Mouse (Mus musculus) embryonic facial prominence, embryonic 13.5 days (tissue): ENCODE data around the gene Pum1. TPM values are rescaled to one million over a fixed set of nuclear protein-coding genes. Genes with fewer than 3 reads are reported as not detected.
A peak's percentile ranks its signal among the peaks of the same experiment; 100 is the strongest.
"Not testable (repeated sequence)": the region's sequence is repeated elsewhere in the genome, so short reads cannot be mapped to it uniquely, and the experiment has no call there.

Experiments
- ATAC-seq: fragments of 200-750 bp; cut with Nextera tagmentation; 2 replicates; pipeline ENCODE4 v1.8.0; 2017; ENCODE audit warnings: low read depth; ENCODE audit not compliant: insufficient number of reproducible peaks, insufficient read depth, low FRiP score, low TSS enrichment
- H3K27ac ChIP-seq: fragments of 300-500 bp; sonication (generic); 2 replicates; pipeline ENCODE4 v1.5.1; 2015; ENCODE audit warnings: moderate library complexity, mild to moderate bottlenecking, inconsistent platforms
- H3K27me3 ChIP-seq: fragments of 300-500 bp; sonication (generic); 2 replicates; pipeline ENCODE4 v1.6.1; 2015; ENCODE audit warnings: mild to moderate bottlenecking, inconsistent platforms
- H3K36me3 ChIP-seq: fragments of 300-500 bp; sonication (generic); 2 replicates; pipeline ENCODE4 v1.6.1; 2015; ENCODE audit warnings: mild to moderate bottlenecking, inconsistent platforms
- H3K4me1 ChIP-seq: fragments of 300-500 bp; sonication (generic); 2 replicates; pipeline ENCODE4 v1.6.1; 2015; ENCODE audit warnings: inconsistent platforms
- H3K4me2 ChIP-seq: fragments of 300-500 bp; sonication (generic); 2 replicates; pipeline ENCODE4 v1.6.1; 2015; ENCODE audit warnings: moderate library complexity, mild to moderate bottlenecking, inconsistent platforms
- H3K4me3 ChIP-seq: fragments of 300-500 bp; sonication (generic); 2 replicates; pipeline ENCODE4 v1.5.1; 2015; ENCODE audit warnings: mild to moderate bottlenecking, inconsistent platforms
- H3K9ac ChIP-seq: fragments of 300-500 bp; sonication (generic); 2 replicates; pipeline ENCODE4 v1.6.1; 2015; ENCODE audit warnings: mild to moderate bottlenecking, inconsistent platforms
- H3K9me3 ChIP-seq: fragments of 300-500 bp; sonication (generic); 2 replicates; pipeline ENCODE4 v1.6.1; 2016; ENCODE audit warnings: inconsistent platforms
- WGBS: fragments of 180-500 bp; shearing (Covaris S2); methylation state at CpG from one replicate; pipeline ENCODE4 v1.1.7; 2015; ENCODE audit warnings: mixed read lengths; 5-methylcytosine and 5-hydroxymethylcytosine counted together
- polyA plus RNA-seq: library from polyadenylated mRNA; unstranded; fragments of >200 nt; fragmentation: Nextera tagmentation; extraction: Ambion mirVana; gene quantifications from 2 replicates; pipeline ENCODE4 v1.2.1, GENCODE M21; 2015

Gene Pum1
- polyA plus RNA-seq, 1 experiment from 2014 or later: 103 TPM

DNA sequence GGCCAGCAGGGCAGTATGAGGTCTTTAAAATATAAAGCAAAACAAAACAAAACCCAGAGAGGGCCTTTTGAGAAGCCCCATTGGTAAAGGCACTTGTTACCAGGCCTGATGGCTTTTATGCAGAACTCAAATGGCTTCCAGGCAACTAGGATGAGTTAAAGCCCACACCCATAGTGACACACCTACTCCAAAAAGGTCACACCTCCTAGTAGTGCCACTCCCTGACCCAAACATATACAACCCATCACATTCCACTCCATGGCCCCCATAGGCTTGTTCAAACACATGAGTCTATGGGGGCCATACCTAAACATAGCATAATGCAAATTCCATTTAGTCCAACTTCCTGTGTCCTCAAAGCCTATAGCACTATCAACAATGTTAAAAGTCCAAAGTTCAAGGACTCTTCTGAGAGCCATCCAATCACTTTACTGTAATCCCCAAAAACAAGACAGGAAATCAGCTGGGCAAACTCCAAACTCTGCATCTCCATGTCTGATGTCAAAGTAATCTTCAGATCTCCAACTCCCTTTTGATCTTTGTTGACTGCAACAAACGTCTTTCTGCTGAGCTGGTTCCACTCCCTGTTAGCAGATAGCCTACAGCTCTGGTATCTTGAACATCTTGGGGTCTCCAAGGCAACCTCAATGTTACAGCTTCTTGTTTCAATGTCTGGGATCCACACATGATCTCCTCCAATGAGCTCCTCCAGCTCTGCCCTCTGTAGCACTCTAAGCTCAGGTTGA lies 5.1 kb upstream of the Pum1 start:
- no peaks in the 10 kb centered on the region for H3K36me3 ChIP-seq
- H3K4me3 ChIP-seq: no peak overlapping the region
- no peak overlapping the region for H3K27ac ChIP-seq
- ATAC-seq: no peak
- 25% methylated on average over 1 of the region's 1 CpGs for WGBS
- no peaks in the 10 kb centered on the region for H3K27me3 ChIP-seq
- H3K9me3 ChIP-seq: no peaks in the 10 kb centered on the region
- H3K9ac ChIP-seq: no peak overlapping the region
- no peaks in the 10 kb centered on the region for H3K4me1 ChIP-seq
- H3K4me2 ChIP-seq: no peak overlapping the region

DNA sequence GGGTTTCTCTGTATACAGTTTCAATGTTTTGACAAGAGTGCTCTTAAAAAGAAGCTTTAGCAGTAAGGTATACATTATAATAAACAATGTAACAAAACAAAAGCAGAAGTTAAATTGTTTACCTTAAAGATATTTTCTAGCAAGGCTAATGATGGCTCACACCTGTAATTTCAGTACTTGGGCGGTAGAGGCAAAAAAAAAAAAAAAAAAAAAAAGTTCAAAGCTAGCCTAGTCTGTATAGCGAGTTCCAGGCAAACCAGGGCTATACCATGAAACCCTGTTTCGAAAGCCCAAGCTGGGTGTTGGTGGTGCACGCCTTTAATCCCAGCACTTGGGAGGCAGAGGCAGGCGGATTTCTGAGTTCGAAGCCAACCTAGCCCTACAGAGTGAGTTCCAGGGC lies 3.7 kb upstream of the Pum1 start:
- H3K27me3 ChIP-seq: no peaks in the 10 kb centered on the region
- H3K27ac ChIP-seq: no peak overlapping the region
- H3K36me3 ChIP-seq: no peaks in the 10 kb centered on the region
- no peak overlapping the region for H3K4me2 ChIP-seq
- no peaks in the 10 kb centered on the region for H3K4me1 ChIP-seq
- H3K9me3 ChIP-seq: no peaks in the 10 kb centered on the region
- H3K4me3 ChIP-seq: no peak overlapping the region
- WGBS: 80% methylated on average over 6 of the region's 6 CpGs
- H3K9ac ChIP-seq: no peak overlapping the region
- ATAC-seq: no peak

DNA sequence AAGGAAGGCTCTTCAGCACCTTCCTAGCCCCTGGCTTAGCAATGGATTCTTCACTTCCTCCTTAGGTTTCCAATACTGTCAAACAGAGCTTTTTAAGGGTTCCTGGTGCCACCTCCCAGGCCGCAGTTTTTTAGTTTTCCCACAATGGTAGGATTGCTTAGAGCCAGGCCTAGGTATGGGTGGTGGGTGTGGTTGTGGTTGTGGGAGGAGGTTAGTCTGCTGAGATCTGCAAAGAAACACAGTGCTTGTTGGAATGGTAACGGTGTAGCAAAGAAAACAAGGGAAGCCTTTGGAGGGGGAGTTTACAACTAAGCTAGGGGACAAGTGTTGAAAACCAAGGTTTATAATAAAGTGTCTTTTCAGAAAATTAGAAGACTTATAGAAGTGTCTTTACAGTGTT lies 3.0 kb upstream of the Pum1 start:
- Histone ChIP-seq H3K9ac (no peak overlapping the region), H3K9me3 (no peaks in the 10 kb centered on the region), H3K4me3 (no peak overlapping the region), H3K27me3 (no peaks in the 10 kb centered on the region), H3K36me3 (no peaks in the 10 kb centered on the region), H3K27ac (no peak overlapping the region), H3K4me2 (no peak overlapping the region), H3K4me1 (peaks cover 1% of the 10 kb centered on the region)
- no peak for ATAC-seq
- 80% methylated on average over 2 of the region's 2 CpGs for WGBS

- Histone ChIP-seq H3K4me2 (no peak overlapping the region), H3K9me3 (no peaks in the 10 kb centered on the region), H3K27me3 (no peaks in the 10 kb centered on the region), H3K27ac (no peak overlapping the region), H3K4me1 (peaks cover 10% of the 10 kb centered on the region), H3K4me3 (no peak overlapping the region), H3K36me3 (no peaks in the 10 kb centered on the region), H3K9ac (no peak overlapping the region)
- ATAC-seq: no peak
- WGBS: 85% methylated on average over 3 of the region's 3 CpGs
Observed at GRCm38 (mm10) chr4:130661151-130661550, 2.0 kb upstream of the Pum1 start.

DNA sequence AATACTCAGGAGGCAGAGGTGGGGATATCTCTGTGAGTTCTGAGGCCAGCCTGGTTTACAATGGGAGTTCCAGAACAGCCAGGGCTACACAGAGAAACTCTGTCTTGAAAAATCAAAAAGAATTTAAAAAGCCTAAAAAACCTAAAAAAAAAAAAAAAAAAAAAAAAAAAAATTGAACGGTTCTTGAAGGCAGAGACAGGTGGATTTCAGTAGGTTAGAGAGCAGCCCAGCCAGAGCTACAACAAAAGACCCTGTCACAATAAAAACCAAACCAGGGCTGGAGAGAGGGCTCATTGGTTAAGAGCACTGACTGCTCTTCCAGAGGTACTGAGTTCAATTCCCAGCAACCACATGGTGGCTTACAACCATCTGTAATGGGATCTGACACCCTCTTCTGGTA lies 816 bp upstream of the Pum1 start:
- not testable (repeated sequence) for H3K9ac ChIP-seq, H3K27ac ChIP-seq, H3K4me3 ChIP-seq, ATAC-seq, H3K36me3 ChIP-seq, H3K27me3 ChIP-seq, H3K9me3 ChIP-seq
- Histone ChIP-seq H3K4me1 (peaks cover 16% of the 10 kb centered on the region), H3K4me2 (peak overlapping the region; percentile 83; the same call in 1 of the 2 replicates)
- 82% methylated on average over 1 of the region's 1 CpGs for WGBS

DNA sequence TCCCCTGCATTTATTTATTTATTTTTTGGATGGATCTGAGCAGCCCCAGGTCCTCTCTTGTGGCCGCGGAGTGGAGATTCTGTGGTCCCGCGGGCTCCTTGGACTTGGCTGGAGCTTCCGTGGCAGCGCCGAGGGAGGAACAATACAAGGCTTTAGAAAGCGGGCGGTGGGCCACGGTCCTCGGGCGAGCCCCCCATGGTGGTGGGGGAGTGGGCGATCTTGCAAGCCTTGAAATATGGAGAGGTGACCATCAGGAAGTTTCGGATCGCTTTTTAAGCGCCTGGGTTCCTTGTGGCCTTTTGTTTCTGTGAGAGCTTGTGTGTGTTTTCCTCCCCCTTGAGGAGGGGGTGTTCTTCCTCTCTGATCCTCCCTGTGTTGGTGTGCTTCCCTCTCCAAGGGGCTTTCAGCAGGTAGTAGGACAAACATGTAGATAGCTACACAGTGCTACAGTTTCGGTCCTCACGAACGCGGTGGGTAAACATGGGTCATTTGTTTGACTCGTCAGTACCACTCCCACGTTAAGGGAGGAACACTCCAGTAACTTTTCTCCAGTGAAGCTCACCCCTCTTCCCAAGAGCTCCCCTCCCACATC lies 785 bp downstream of the Pum1 start:
- H3K27ac ChIP-seq: peak overlapping the region; percentile 96
- peaks cover 1% of the 10 kb centered on the region; the same call in 1 of the 2 replicates for H3K36me3 ChIP-seq
- H3K4me3 ChIP-seq: peak overlapping the region; percentile 94
- peak overlapping the region; percentile 83 for H3K4me2 ChIP-seq
- no peaks in the 10 kb centered on the region for H3K27me3 ChIP-seq
- H3K9me3 ChIP-seq: no peaks in the 10 kb centered on the region
- peaks cover 30% of the 10 kb centered on the region for H3K4me1 ChIP-seq
- peak overlapping the region; percentile 100 for H3K9ac ChIP-seq
- under 1% methylated on average over 22 of the region's 22 CpGs for WGBS
- ATAC-seq: no peak

DNA sequence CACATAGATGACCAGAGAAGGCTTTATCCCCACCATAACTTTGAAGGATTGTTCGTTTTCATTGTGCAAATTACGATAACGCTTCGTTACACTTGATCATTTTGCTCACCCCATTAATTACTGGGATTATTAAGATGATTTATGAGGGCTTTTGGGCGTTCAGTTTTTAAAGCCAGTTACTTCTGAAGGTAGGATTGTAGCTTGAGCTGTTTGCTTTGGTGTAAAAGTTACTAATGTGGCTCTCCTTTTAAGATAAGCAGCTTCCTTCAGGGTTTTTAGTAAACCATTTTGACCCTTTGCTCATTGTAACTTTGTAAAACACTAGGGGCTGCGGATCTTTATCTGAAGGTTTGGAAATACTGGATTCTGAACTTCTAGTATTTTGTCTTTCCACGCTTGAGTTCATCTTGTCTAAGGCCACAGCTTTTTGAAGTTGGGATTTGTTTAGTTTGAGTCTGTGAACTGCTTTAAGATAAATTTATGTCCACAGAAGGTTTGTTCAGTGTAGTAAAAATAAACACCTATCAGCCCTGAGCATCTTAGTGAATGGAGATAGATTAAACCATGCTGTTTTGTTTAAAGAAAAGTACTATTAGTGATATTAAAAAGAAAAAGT lies 1.4 kb downstream of the Pum1 start:
- Histone ChIP-seq H3K36me3 (peaks cover 4% of the 10 kb centered on the region; the same call in 1 of the 2 replicates), H3K4me2 (peak overlapping the region; percentile 83), H3K27me3 (no peaks in the 10 kb centered on the region), H3K9me3 (no peaks in the 10 kb centered on the region), H3K4me1 (peaks cover 33% of the 10 kb centered on the region), H3K4me3 (peak overlapping the region; percentile 94), H3K9ac (peak overlapping the region; percentile 100), H3K27ac (peak overlapping the region; percentile 96)
- WGBS: 5% methylated on average over 7 of the region's 7 CpGs
- no peak for ATAC-seq

DNA sequence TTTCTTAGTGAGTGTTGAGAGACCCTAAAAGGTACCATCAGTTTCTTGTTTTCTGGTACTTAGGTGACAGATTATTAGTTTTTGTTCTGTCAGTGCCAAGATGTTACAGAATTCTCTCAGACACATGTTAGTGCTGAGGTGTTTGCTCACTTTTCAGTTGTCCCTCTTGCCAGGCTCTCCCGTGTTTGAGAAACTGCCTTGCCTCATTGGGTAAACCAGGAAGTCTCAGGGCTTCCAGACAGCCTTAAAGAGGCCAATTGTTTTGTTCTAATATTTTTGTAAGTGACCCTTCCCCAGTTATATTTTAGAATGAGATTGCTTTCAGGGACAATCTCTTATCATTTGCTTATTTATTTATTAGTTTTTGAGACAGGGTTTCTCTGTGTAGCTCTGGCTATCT lies 2.1 kb downstream of the Pum1 start:
- ATAC-seq: no peak
- Histone ChIP-seq H3K4me2 (peak overlapping the region; percentile 83), H3K9me3 (no peaks in the 10 kb centered on the region), H3K4me3 (peak overlapping the region; percentile 94), H3K27me3 (no peaks in the 10 kb centered on the region), H3K9ac (peak overlapping the region; percentile 61; the same call in 1 of the 2 replicates), H3K36me3 (peaks cover 5% of the 10 kb centered on the region), H3K4me1 (peaks cover 33% of the 10 kb centered on the region), H3K27ac (no peak overlapping the region)
- WGBS: 4% methylated on average over 1 of the region's 1 CpGs

GRCm38 (mm10) chr4:130667686-130668085 lies 4.6 kb downstream of the Pum1 start:
- WGBS: 82% methylated on average over 2 of the region's 2 CpGs
- H3K27me3 ChIP-seq: no peaks in the 10 kb centered on the region

GRCm38 (mm10) chr4:130668541-130668940 lies 5.4 kb downstream of the Pum1 start:
- Histone ChIP-seq H3K4me1 (peaks cover 33% of the 10 kb centered on the region), H3K9ac (no peak overlapping the region), H3K4me3 (no peak overlapping the region), H3K36me3 (peaks cover 39% of the 10 kb centered on the region), H3K4me2 (0 out of 2 replicates have a peak overlapping the region, but pooled peaks have one; percentile 16), H3K9me3 (no peaks in the 10 kb centered on the region), H3K27ac (no peak overlapping the region), H3K27me3 (no peaks in the 10 kb centered on the region)
- WGBS: 53% methylated on average over 2 of the region's 2 CpGs
- no peak for ATAC-seq

More at GRCm38 (mm10) chr4:130667686-130668085, 4.6 kb downstream of the Pum1 start:
- no peak for ATAC-seq
- Histone ChIP-seq H3K4me1 (peaks cover 33% of the 10 kb centered on the region), H3K4me3 (no peak overlapping the region), H3K36me3 (peaks cover 30% of the 10 kb centered on the region), H3K9ac (no peak overlapping the region), H3K9me3 (no peaks in the 10 kb centered on the region), H3K4me2 (peak overlapping the region; percentile 26), H3K27ac (no peak overlapping the region)

GRCm38 (mm10) chr4:130668991-130669390 lies 5.9 kb downstream of the Pum1 start:
- H3K9me3 ChIP-seq: no peaks in the 10 kb centered on the region
- ATAC-seq: no peak
- H3K27ac ChIP-seq: no peak overlapping the region
- WGBS: 36% methylated on average over 7 of the region's 7 CpGs
- H3K36me3 ChIP-seq: peaks cover 43% of the 10 kb centered on the region
- peak overlapping the region; percentile 16; the same call in 1 of the 2 replicates for H3K4me2 ChIP-seq
- H3K4me3 ChIP-seq: no peak overlapping the region
- no peaks in the 10 kb centered on the region for H3K27me3 ChIP-seq
- H3K9ac ChIP-seq: no peak overlapping the region
- peaks cover 33% of the 10 kb centered on the region for H3K4me1 ChIP-seq

DNA sequence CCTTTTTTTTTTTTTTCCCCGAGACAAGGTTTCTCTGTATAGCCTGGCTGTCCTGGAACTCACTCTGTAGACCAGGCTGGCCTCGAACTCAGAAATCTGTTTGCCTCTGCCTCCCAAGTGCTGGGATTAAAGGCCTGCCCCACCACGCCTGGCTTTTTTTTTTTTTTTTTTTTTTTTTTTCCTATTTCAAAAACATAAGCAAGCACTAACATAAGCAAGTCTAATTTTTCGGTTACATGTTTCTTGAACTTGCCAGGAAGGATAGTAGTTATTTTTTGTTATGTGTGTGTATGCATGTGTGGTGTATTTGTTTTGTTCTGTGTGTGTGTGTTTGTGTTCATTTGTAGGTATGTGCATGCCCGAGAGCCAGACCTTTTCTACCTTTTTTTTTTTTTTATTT lies 6.9 kb downstream of the Pum1 start:
- not testable (repeated sequence) for ATAC-seq, H3K4me3 ChIP-seq, H3K27me3 ChIP-seq, H3K27ac ChIP-seq, H3K9me3 ChIP-seq, H3K4me2 ChIP-seq, H3K9ac ChIP-seq
- 84% methylated on average over 5 of the region's 5 CpGs for WGBS
- peaks cover 52% of the 10 kb centered on the region for H3K36me3 ChIP-seq
- peaks cover 37% of the 10 kb centered on the region for H3K4me1 ChIP-seq
